Mouse (Mus musculus) CD4-positive, CD25-positive, alpha-beta regulatory T cell, adult 2 months (primary cell): ENCODE measurements around the gene Mpzl1.

Experiments
- DNase-seq: peaks from one replicate; pipeline ENCODE4 v3.0.0-alpha.2; 2012; ENCODE audit warnings: low read depth, low spot score

Gene Mpzl1

DNA sequence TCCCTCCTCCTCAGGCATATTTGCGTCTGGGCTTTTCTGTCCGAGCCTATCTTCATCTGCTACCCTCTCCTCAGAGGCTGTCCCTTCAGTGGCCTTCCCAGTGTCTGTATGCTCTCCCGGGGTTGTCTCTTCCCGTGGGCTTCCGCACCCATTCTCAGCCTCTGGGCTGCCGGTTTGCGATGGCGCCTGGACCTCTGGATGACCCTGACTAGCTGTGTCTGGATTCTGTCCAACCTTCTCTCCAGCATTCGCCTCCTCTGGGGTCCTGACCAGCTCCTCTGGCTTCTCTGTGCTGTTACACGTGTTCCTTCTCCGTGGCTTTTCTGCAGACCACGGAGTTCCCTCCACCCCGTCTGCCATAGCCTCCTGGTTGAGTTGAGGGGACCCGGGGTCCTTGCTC, 21.1 kb upstream of the Mpzl1 start:
- DNase-seq = no peak

DNA sequence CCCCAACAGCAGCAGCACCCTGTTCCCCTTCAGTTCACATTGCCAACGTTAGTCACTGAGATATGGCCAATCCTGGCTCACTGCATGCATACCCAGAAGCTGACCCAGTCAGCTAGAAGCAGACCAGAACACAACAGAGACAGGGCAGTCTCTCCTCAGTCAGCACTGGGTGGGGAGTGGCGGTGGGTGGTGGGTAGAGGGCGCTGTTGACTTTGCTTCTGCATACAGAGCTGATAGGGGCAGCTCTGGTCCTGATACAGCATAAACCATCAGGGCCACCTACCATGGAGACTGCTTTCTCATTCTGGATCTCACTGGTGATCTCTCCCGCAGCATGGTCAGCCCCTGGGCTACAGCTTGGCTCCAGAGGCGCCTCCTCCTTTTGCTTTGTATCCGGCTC, 20.7 kb upstream of the Mpzl1 start:
- DNase-seq = peak; percentile 56

DNA sequence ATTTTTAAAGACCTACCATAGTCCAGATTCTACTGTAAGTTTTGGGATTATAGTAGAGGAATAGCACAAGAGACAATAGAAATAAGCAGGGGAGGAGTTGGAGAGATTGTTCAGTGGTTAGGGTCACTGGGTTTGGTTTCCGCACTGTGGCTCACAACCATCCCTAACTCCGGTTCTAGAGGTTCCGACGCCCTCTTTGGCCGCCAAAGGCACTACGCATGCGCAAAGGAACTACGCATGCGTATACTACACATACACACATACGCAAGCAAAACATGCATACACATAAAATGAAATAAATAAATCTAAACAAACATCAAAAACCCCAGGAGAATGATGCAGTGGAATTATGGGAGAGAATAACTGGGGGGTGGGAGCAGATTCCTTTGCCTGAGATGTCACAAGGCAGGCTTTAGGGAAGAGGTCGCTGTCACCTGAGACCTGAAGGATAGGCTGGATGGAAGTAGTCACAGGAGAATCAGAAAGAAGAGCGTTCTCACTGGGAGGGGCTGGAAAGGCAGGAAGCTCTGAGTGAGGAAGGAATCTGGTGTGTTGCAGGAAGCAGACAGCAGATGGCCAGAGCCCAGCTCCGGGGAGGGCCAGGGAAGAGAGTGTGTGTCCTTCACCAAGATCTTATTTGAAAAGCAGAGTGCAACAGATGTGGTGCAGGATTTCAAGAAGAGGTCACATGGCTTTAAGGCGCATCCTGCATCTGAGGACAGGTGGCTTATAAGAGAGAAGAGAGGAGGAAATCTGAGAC, 19.0 kb upstream of the Mpzl1 start:
- DNase-seq = no peak

DNA sequence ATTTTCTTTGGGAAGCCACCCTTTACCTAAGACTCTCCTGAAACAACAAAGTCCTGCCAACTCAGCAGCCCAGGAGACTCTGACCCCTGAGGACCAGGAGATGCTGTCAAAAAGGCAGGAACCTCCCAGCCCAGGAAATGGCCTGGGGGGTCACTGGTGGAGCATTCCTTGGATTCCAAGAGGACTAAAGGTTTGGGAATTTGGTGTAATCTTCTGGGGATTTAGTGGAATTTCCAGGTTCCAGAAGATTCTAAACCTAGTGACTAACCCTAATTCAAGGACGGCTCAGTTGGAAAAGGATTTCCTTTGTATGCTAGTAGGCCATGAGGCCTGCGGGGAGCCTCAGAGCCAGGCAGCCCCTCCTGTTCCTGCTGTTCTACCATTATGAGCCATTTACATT, 18.2 kb upstream of the Mpzl1 start:
- DNase-seq = no peak

DNA sequence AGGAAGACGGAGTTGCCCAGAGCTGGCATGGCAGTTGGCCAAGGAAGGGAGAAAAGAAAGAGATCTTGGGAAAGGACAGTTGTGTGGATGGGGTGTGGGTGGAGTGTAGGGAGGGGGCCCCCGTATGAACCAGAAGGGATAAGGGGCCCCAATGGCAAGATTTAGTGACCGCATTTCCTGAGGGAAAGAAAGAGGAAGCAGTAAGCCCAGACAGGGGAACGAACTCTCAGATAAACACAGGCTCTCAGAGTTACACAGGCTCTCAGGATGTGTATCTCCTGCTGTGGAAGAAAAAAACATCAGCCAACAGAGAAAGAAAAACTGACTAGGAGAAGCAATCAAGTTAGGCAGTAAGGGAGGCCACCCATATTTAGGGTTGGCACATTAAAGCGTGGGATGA, 16.8 kb upstream of the Mpzl1 start:
- no peak for DNase-seq

DNA sequence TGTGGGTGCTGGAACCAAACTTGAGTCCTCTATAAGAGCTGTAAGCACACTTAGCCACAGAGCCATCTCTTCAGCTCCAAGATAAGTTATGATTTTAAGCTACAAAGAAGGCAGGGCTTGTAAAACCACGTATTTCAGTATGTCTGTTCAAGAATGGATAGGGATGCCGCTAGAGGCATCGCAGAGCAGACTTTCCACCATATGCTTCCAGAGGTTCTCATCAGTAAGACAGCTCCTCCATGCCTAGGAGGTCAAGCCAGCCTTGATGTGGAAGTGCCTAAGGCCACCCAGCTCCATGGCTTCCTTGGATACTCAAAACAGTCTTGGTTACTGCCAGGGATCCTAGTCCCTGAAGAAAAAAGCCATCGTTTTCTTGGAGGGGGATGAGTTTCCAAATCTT, 10.8 kb upstream of the Mpzl1 start:
- no peak for DNase-seq

DNA sequence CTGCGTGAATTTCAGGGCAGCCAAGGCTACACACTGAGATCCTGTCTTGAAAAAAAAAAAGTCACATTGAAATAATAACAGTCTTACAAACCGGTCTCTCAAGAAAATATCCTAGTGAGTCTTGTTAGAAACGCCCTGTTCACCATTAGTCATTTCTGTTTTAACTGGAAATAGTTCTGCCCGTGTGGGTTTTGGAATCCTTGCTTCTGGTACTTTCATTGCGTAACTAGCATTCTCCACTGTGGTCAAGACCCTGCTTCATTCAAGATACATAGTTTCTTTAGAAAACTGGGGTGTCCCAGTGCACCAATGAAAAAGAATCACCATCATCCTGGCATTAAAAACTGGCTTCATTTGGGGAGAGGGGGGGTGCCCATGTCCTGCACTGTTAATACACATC, 9.4 kb upstream of the Mpzl1 start:
- DNase-seq = no peak

DNA sequence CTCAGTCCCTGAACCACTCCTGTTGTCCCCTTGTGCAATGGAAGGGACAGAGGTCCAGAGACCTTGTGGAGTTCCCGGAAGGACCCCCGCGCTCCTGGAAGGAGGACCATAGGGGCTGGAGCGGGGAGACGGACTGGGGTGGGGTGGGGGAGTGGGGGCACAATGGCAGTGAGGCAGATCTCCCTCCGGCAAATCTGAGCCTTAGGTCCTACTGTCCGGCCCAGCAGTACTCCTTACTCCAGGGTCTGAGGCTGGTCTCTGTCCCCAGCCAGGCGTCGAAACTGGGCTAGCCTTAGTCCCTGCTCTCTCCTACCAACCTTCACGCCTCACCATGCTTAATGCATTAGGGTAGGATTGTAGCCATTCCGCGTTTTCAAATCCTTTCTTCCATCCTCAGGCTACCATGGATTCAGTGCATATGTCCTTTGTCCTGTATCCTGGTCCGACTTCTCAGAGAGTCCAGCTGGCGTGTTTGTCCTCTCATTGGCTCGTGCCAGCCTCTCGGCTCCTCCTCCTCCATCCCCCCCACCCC, 8.5 kb upstream of the Mpzl1 start:
- DNase-seq = no peak

DNA sequence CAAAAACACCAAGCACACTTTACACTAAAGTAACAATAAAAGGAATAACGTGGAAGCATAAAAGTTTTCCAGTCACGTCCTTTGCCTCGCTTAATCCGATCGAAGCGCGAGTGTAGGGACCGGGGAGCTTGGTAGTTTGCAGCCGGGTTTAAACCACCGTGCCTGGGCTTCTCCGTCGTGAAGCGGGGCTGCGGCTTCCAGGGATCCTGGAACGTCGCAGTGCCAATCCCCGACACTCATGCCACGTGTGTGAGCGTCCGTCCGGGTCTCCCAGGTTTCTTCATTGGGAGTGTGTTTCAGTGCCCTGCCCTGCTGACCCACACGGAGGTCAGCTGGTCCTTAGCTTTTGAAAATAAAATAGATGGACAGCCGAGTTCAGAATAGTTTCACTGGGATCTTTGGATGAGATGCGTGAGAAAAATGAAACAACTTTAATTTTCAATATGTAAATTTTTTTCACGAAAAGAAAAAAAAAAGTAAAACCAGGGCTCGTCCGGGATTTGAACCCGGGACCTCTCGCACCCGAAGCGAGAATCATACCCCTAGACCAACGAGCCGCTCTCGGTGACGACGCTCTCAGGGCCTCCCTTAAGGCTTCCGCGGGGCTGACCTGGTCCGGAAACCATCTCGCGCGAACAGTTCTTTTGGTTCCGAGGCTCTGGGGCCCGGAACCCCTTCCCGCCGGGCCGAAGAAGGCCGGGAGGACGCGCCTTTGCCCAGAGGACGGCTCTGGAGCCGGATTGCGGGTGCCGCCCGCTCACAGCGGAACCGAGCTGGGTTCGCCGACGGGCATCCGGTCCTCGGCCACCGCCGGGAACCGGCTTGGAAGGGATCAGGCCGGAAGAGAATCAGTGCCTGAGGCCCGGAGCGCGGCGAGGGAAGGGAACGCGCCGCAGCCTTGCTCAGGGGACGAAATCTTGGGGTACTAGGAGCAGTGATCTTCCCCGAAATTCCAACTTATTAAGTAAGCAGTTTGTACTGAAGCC, 7.7 kb upstream of the Mpzl1 start:
- peak; percentile 93 for DNase-seq

DNA sequence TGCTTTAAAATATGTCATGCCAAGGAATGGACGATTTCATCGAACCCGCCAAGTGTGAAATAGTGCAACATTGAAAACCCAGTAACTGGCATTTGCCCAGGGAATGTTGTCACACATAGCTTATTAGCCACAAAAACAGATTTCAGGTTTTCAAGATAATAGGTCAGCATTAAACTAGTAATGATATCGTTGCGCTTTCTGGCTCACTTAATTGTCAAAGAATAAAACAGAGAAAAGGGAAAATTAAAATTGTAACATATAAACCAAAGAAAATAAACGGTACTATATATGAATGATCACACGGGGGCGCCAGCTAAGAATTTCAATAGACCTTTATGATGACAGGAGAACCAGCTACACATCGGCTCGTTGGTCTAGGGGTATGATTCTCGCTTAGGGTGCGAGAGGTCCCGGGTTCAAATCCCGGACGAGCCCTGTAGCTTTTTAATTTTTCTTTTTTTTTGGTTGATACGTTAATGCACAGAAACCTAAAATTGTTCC, 7.0 kb upstream of the Mpzl1 start:
- DNase-seq = peak; percentile 88

DNA sequence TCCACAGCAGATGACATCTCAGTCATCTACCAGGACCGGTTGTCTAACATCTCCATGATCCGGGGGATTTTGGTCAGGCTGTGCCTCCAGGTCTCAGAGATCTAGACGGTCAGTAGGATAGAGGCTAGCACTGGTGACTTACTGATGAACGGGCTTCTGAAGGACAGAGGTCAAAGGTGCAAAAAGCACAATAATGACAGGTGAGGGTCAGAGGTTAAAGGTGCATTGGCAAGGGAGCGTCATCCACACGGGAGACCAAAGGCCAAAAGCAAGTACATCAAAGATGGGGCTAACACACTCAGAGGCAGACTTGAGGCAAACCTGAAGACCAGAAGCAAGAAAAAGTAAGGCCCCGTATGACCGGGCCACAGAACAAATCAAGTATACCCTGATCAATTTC, 2.0 kb upstream of the Mpzl1 start:
- DNase-seq = no peak

DNA sequence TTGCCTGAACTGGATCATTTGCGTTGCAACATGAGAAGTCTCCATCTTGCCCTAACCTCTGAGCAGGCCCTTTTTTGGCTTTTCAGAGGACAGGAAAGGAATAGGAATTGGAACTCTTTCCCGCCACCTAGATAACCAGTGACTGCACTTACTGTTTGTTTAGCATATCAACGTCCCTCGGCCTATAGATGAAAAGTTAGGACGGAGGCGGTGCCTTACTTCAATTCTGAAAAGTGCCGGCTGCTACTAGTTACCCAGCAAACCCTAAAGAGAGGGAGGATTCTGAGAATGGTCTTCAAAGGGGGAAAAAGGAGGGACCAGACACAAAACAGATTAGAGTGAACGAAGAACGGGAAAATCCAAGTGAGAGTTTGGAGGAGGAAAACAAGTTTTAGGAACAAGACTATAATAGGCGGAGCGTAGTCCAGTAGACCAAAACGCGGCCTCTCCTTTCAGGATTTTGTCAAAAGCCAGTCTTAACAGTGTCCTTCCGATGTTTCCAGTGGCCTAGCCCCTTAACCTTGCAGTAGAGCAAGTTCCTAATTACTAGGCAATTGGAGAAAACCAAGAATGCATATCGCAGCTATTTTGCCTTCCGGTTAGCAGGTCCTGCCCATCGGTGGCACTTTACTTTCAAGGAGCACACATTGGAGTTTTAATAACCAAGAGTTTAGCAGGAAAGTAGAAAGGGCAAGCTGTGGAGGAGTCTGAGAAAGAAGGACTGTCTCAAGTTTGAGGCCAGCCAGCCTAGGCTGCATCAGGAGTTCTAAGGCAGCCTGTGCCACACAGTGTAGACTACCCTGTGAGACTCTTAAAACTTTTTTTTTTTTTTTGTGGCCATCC, 938 bp upstream of the Mpzl1 start:
- no peak for DNase-seq

DNA sequence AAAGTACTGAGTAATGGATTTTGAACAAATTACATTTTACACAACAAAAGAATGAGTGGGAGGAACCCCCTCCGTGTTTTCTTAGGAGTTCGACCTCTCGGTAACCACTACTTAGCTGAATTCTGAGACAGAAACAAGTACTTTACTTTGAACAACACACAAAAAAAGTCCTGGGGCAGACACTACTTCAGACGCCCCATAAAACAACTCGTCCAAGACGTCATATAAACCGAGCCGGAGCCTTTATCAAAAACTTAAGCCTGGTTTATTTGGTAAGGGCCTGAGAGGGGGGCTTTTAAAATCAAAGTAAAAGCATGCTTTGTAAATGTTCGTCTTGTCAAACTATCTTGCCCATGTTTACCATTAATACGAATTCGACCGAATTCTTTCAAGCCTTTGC, 993 bp downstream of the Mpzl1 start:
- DNase-seq = no peak

DNA sequence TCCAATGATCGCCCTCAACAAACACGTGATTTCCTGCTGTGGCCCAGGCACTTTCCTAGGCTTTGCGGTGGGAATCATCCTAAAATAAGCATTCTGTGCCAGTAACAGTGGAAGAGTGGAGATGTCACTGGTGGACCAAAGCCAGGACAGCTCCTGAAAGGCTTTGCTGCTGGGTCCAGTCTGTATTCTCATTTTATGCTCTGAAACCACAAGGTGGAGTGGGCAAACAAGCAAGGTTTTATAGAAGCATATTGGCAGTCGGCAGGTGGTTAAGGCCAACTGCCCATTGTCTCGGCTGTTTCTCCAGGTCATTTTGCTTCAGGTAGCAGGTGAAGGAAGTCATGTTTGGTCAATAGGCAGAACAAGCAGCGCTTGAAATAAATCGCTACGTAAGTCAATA, 3.2 kb downstream of the Mpzl1 start:
- no peak for DNase-seq

DNA sequence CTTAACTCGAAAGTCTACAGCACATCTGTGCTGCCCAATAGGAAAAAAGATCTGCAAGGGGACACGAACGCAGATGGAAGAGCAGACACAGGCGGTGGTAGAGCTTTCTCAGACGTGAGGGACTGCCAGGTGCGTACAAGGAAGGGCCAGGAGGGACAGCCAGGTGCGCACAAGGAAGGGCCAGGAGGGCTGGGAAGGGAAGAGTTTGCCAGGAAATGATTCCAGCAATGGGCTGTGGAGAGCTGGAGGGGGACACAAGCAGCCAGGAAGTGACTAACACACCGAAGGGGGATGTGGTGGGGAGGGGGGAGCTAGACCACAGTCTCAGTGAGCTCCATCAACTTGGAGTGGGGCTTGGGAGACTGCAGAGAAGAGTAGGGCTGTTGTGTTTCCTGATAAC, 4.4 kb downstream of the Mpzl1 start:
- no peak for DNase-seq

DNA sequence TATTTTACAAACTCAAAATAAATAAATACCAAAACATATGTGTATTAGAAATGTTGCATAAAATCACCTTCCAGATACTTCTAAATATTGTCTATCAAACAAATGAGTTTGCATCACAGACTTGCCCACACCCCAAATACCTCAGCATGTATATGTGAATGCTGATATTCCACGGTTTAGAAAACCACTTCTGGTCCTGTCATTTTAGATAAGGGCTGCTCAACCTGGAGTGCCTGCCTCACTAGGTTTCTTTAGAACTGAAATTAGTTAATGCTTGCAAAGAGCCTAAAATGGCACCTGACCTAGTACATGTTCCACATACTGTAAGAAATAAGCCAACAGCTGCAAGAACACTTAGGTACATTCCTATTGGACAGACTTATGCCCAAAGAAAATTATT, 5.7 kb downstream of the Mpzl1 start:
- no peak for DNase-seq

DNA sequence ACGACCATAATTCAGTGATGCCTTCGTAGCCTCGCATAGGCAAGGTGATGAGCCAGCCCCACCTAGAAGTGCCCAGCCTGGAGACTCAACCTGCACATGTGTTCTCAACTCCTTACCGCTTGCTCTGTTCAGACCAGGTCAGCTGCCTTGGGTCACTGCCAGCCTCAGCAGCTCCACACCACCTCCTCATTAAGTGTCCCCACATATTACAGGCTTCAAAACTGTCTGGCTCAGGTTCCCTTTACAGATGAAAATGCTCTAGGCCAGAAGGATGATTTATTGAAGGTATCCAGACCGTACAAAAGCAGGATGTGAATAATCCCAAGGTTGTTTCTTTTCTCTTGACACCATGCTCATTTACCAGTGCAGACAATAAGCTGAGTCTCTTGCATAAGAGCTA, 8.4 kb downstream of the Mpzl1 start:
- no peak for DNase-seq

DNA sequence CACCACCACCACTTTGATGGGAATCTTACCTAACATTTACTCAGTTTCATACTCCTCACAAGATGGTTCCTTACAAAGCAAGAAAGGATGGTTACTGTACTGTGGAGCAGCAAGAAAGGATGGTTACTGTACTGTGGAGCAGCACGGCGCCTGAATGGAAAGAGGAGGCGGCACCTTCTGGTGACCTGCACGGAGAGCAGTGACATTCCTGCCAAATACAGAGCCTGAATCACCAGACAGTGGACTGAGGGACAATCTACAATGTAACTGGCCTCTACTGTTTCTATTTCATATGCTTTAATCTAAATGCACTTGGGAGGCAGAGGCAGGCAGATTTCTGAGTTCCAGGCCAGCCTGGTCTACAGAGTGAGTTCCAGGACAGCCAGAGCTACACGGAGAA, 9.3 kb downstream of the Mpzl1 start:
- no peak for DNase-seq

DNA sequence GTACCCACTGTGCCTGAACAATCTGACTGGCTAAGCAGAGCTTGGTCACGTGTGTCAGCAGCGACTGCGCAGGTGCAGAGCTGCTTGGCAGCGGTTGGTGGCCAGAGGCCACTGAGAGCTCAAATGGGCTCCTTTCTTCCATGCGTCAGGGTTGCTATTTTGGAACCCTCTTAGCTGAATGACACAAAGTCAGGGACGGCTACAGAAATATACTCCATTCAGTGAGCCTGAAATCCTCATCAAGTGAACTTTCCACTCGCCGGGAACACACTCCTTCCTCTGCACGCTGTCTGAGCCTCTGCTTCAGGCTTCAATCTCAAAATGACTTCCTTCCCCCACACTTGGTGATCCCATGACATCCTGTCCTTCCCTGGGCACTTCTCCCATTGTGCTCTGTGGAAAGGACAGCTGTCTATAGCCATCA, 16.1 kb downstream of the Mpzl1 start:
- no peak for DNase-seq

DNA sequence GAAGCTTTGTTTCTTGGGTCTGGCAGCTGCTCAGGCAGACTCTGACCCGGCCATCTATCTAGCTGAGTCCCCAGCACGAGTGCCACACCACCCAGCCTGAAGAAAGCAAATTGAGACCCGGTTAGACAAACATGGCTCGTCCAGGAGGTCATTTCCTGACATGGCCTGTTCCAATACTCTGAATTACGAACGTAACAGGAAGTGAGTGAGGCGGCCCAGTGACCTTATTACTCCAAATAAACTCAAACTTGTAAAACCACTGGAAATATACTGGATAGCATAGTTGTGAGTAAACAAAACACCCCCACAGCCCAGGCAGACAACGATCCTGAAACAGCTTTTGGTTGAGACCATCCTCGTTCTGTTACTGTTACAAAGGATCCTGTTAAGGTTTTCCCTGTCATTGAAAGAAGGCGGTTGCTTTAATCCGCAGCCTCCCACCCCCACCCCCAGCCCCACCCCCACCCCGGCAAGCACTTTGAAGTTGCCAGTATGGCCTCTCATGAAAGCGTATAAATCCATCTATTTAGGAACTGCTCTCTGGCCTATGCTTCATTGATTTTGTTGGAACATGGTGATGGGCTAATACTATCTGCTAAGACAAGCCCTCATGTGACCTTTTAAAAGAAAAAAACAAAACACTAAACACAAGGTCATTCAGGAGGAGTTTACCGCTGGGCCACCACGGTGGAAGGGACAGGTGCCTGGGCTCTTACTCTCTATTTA, 17.0 kb downstream of the Mpzl1 start:
- no peak for DNase-seq

DNA sequence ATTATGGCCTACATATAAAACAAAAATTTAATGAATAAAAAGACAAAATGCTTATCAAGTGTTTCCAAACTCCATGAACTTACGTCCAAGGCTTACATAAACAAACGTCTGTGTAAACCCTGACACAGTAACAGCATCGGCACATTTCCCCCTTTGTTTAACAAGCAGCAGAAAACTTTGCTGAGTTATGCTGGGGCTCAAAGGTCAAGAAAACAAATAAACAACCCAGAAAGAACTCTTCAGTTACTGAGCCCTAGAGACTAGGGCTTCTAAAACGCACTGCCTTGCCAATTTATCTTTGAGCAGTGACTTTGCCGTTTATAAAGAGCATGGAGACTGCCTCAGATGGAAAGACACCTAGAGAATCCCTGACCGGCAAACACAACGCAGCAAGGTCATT, 17.7 kb downstream of the Mpzl1 start:
- DNase-seq = no peak
